Mouse (Mus musculus) kidney, adult 2 months (tissue): Measurements from ENCODE around the gene Mbnl2. TPM values are rescaled to one million over a fixed set of nuclear protein-coding genes. Genes with fewer than 3 reads are reported as not detected.

Source experiments
- DNase-seq: peaks from one replicate; pipeline ENCODE4 v3.0.0; 2021
- H3K27ac ChIP-seq: fragments of 200-500 bp; 2 replicates; pipeline ENCODE4 v1.5.1; 2012; ENCODE audit warnings: low read depth, low read length, control low read depth, inconsistent platforms; ENCODE audit not compliant: insufficient read depth
- H3K27me3 ChIP-seq: fragments of 200-500 bp; replicated peaks from 2 replicates; pipeline ENCODE4 v1.6.1; 2012; ENCODE audit warnings: mild to moderate bottlenecking, moderate library complexity, low read length, inconsistent platforms; ENCODE audit not compliant: control insufficient read depth, insufficient read depth
- H3K36me3 ChIP-seq: fragments of 200-500 bp; 2 replicates; pipeline ENCODE4 v1.6.1; 2012; ENCODE audit warnings: mild to moderate bottlenecking, moderate library complexity, low read length, inconsistent platforms; ENCODE audit not compliant: control insufficient read depth, insufficient read depth
- H3K4me1 ChIP-seq: fragments of 200-500 bp; 2 replicates; pipeline ENCODE4 v1.6.1; 2011; ENCODE audit warnings: low read length; ENCODE audit not compliant: control insufficient read depth, insufficient read depth
- H3K4me3 ChIP-seq: fragments of 200-500 bp; 2 replicates; pipeline ENCODE4 v1.5.1; 2011; ENCODE audit warnings: mild to moderate bottlenecking, low read depth, low read length, control low read depth; ENCODE audit not compliant: insufficient read depth
- CTCF ChIP-seq: fragments of 200-500 bp; conservative IDR thresholded peaks from 2 replicates; pipeline ENCODE4 v1.5.1; 2011; ENCODE audit warnings: low read depth, mild to moderate bottlenecking, control low read depth, low read length, moderate library complexity, mixed read lengths; ENCODE audit not compliant: insufficient read depth, insufficient read length
- POLR2A ChIP-seq: fragments of 200-500 bp; IDR thresholded peaks from one replicate; pipeline ENCODE4 v1.6.1; 2011; ENCODE audit warnings: low read depth, low read length, control low read depth
- WGBS: fragments of 180-500 bp; shearing (Covaris S2); methylation state at CpG from one replicate; pipeline ENCODE4 v1.1.7; 2018; 5-methylcytosine and 5-hydroxymethylcytosine counted together
- polyA plus RNA-seq: library from polyadenylated mRNA; depleted of rRNA; stranded (reverse); fragments of >200 nt; gene quantifications from 2 replicates; pipeline ENCODE4 v1.2.3, GENCODE M21; 2012

Gene Mbnl2
- polyA plus RNA-seq, 1 experiment, result 50.0 TPM

DNA sequence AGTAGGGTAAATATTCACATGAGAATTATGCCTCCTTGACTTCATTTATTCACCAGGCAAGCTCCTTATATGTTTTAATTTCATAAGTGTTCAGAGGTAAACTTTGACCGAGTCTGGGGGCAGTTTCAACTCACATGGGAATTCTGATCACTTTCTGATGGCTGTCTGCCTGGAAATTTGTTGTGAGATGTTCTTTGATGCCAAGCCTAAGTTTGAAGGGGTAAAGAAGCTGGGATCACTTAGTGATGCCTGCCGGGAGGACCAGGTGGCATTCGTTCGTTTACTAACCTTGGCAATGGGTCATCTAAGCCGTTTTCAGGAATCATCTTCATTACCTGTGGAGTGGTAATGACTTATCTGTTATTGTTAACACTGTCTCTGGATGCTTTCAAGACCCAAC lies 23.0 kb downstream of the Mbnl2 start:
- Histone ChIP-seq H3K4me3 (no peak overlapping the region), H3K27ac (peak overlapping the region; percentile 72; the same call in 1 of the 2 replicates), H3K27me3 (no peaks in the 10 kb centered on the region), H3K4me1 (peaks cover 43% of the 10 kb centered on the region), H3K36me3 (no peaks in the 10 kb centered on the region)
- no peak for TF ChIP-seq POLR2A
- no peak for TF ChIP-seq CTCF
- WGBS, result 49% methylated on average over 5 of the region's 5 CpGs
- DNase-seq, result no peak

DNA sequence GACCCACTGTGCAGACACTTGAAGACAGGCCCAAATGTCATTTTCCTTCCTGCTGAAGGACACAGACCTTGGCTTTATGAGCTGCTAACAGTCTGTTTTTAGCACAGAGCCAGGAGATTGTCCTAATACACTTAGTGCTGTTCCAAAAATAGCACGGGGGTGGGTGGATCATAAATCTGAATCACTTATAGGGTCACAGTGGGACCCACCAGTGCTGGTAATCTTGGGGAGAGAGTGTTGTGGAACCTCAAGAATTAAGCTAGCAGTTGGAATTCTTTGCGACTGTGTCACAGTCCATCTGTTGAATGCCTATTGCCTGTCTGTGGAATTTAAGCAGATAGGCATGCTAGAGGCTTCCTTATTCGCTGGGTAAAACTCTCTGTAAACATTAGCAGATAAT lies 24.2 kb downstream of the Mbnl2 start:
- Histone ChIP-seq H3K27me3 (no peaks in the 10 kb centered on the region), H3K4me3 (no peak overlapping the region), H3K36me3 (no peaks in the 10 kb centered on the region), H3K4me1 (peaks cover 43% of the 10 kb centered on the region), H3K27ac (peak overlapping the region; percentile 90)
- 32% methylated on average over 3 of the region's 3 CpGs for WGBS
- no peak for TF ChIP-seq CTCF
- no peak for TF ChIP-seq POLR2A
- peak; percentile 70 for DNase-seq

DNA sequence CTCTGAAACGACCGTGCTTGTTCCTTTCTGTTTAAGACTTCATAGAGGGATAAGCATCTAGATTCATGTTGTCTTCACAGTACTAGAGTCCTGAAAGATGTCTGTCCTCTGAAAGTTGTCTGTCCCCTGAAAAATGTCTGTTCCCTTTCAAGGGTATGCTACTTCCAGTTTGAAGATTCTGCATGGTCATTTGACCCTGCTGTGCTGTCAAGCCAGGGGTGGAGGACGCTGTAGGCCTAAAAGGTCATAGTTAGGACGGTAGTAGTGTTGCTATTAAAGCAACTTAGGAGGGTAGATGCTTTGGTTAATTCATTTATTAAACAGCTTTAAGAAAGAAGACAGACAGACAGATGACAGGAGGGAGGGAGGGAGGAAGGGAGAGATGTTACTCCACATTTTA lies 24.7 kb downstream of the Mbnl2 start:
- Histone ChIP-seq H3K4me3 (no peak overlapping the region), H3K27ac (peak overlapping the region; percentile 90), H3K27me3 (no peaks in the 10 kb centered on the region), H3K36me3 (no peaks in the 10 kb centered on the region), H3K4me1 (peaks cover 41% of the 10 kb centered on the region)
- DNase-seq, result no peak
- TF ChIP-seq POLR2A (no peak), CTCF (no peak)
- WGBS, result 41% methylated on average over 4 of the region's 4 CpGs

DNA sequence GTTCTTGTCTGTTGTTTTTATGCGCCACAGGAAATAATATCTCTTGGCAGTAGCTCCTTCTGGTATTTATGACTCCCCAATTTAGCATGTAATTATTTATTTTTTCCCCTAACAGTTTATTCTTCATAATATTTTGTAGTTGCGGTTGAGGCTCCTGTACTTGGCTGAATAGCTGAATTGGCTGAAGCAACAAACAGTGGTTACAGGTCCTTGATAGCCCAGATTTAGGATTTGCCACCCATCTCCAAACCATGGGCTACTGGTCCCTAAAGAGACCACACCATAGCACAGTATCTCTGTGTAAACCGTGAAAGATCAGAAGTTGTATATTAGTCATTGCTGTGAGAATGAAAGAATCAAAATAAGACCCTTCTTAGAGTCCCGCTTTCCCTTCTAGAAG lies 25.3 kb downstream of the Mbnl2 start:
- Histone ChIP-seq H3K36me3 (no peaks in the 10 kb centered on the region), H3K27me3 (no peaks in the 10 kb centered on the region), H3K4me3 (no peak overlapping the region), H3K4me1 (peaks cover 34% of the 10 kb centered on the region), H3K27ac (peak overlapping the region; percentile 75)
- TF ChIP-seq POLR2A (no peak), CTCF (no peak)
- WGBS, result 64% methylated on average over 4 of the region's 4 CpGs
- no peak for DNase-seq

DNA sequence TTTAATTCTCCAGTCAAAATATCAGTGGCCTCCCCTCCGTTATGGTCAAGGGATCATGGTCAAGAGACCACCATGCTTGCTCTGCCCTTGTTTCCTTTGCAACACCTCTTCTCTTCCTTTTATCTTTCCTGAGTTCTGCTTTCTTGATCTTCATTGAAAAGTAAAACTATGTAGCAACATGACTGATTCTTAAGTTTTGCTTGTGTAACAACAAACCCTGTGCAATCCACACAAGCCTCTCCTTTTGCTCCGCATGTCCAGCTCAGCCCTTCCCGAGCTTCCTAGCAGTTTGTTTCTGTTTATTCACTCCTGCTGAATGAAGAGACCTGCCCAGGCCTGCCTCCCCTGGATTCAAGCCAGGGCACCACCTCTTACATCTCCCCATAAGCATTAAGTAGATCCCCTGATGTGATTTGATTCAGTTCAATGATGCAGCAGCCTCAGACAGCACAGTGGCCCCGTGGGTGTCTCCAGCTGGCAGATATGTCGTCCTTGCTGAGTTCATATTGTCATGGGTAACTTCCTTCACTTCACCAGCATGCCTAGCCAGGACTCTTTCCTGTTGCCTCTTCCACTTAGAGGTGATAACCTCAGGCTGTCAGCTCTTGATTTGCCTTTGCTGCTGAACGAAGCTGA lies 27.6 kb downstream of the Mbnl2 start:
- Histone ChIP-seq H3K27me3 (no peaks in the 10 kb centered on the region), H3K27ac (peak overlapping the region; percentile 63; the same call in 1 of the 2 replicates), H3K4me1 (peaks cover 19% of the 10 kb centered on the region), H3K4me3 (no peak overlapping the region), H3K36me3 (no peaks in the 10 kb centered on the region)
- WGBS, result 19% methylated on average over 6 of the region's 6 CpGs
- no peak for TF ChIP-seq CTCF
- peak; percentile 62 for DNase-seq

DNA sequence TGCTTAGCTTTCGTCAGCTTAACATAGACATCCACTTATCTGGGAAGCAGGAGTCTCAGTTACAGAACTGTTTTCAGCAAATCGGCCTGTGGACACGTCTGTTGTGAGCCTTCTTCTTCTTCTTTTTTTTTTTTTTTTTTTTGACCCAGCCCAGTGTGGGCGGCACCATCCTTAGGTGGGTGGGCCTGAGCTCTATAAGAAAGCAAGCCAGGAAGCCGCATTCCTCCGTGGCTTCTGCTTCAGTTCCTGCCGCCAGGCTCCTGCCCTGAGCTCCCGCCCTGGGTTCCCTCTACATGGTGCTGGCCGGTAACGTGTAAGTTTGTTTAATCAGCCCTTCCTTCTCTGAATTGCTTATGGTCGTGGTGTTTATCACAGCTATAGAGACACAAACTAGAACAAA lies 30.8 kb downstream of the Mbnl2 start:
- H3K4me3 ChIP-seq, result no peak overlapping the region
- no peak for DNase-seq
- no peaks in the 10 kb centered on the region for H3K27me3 ChIP-seq
- H3K27ac ChIP-seq, result no peak overlapping the region
- H3K36me3 ChIP-seq, result no peaks in the 10 kb centered on the region
- WGBS, result 76% methylated on average over 11 of the region's 11 CpGs
- TF ChIP-seq CTCF, result no peak
- TF ChIP-seq POLR2A, result no peak
- H3K4me1 ChIP-seq, result peaks cover 15% of the 10 kb centered on the region

DNA sequence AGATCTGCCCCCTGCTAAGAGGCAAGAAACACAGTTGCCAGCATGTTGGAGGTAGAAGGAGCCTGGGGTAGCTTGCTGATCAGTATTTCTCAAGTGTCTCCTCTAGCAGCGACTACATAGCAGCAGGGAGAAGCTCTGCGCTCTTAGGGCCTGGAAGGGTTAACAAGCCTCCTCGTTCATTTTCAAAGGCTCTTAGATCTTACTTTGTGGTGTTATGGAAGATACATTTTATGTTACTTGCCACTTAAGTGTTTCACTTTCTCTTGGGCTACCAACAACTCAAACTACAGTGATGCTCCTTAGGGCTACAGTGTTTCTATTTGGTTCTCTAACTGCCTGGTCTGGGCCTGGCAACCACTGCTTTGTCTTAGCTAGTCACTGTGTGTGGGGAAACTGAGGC lies 31.9 kb downstream of the Mbnl2 start:
- Histone ChIP-seq H3K4me1 (peaks cover 19% of the 10 kb centered on the region), H3K27ac (no peak overlapping the region), H3K4me3 (no peak overlapping the region), H3K27me3 (no peaks in the 10 kb centered on the region), H3K36me3 (no peaks in the 10 kb centered on the region)
- DNase-seq, result no peak
- TF ChIP-seq POLR2A, result no peak
- no peak for TF ChIP-seq CTCF
- WGBS, result 67% methylated on average over 3 of the region's 3 CpGs

DNA sequence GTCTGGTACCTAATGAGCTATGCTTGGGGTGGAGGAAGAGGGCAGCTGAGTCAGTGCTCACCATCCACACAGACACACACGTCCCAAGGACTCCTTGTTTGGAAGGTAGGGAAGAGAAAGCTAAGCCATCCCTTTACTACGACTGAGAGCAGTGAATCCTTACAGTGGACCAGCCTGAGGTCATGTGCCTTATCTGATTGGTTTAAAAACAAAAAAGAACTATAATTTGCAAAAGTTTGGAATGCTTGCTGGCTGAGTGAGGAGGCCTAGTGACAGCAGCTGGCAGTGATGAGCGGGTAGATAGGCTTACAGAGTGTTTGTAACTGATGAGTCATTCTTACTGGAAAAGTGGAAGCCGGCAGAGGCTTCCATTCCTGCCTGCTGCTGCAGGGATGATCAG lies 32.5 kb downstream of the Mbnl2 start:
- no peaks in the 10 kb centered on the region for H3K36me3 ChIP-seq
- WGBS, result 41% methylated on average over 4 of the region's 4 CpGs
- peaks cover 16% of the 10 kb centered on the region for H3K4me1 ChIP-seq
- no peak for DNase-seq
- no peak overlapping the region for H3K4me3 ChIP-seq
- no peaks in the 10 kb centered on the region for H3K27me3 ChIP-seq
- TF ChIP-seq CTCF, result no peak
- TF ChIP-seq POLR2A, result no peak
- H3K27ac ChIP-seq, result 0 out of 2 replicates have a peak overlapping the region, but pooled peaks have one; percentile 28
